Mouse (Mus musculus) thymus, postnatal 4 days (tissue): ENCODE measurements around the gene Fxyd1.

ENCODE experiments used
- DNase-seq: peaks from one replicate; pipeline ENCODE4 v3.0.0; 2021

Fxyd1 gene

DNA sequence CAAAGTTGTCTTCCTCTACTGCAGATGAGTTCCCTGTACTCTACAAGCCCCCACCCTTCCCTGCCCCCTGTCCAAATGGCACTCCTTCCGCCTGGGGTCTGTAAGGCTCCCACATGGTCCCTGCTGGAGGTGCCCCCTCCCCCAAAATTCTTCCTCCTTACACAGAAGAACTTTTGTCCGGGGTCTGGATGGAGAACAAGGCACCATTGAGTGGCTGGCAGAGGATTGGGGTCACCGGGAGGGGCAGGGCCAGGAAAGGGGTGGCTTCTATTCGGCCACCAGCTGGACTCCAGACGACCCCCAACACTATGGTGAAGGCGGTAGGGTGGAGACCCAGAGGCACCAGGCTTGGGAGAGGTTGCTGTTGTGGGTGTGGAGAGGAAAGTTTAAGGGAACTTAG lies 20.5 kb upstream of the Fxyd1 start:
- DNase-seq = no peak

DNA sequence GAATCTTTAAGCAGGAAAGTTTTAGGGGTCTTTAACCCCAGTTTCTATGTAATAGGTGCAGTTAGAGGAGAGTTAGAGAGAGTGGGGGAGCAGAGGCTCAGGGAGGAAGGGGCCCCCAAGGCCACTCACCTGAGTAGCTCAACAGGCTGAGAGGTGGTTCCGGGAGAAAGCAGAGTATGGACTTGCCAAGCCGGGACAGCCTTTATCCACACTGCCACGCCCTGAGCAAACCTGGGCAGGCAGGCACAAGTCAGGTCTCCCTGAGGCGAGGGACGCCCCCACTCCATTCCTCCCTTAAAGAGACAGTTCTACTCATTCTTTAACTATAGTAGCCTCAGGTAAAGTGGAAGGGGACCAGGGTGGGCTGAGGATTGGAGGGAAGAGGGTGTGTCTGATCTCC lies 19.5 kb upstream of the Fxyd1 start, which contains the start of gene Fxyd3:
Fxyd3 (minus strand) TSS at position 213 of the 400 bp plus-strand sequence.
- no peak for DNase-seq

DNA sequence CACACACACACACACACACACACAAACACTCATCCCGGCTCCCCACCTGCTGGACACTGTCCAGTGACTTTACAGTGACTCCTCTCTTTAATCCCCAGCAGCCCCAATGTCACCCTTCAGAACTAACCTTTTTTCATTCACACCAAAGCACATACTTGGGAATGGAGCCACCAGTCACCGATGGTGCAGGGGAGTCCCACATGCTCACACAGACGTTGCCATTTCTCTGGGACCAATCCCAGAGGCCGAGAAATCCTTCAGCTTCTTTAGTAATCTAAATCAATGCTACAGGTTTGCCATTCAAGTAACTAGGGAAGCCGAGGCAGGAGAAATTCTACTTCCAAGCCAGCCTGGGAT lies 17.7 kb upstream of the Fxyd1 start:
- DNase-seq = no peak

DNA sequence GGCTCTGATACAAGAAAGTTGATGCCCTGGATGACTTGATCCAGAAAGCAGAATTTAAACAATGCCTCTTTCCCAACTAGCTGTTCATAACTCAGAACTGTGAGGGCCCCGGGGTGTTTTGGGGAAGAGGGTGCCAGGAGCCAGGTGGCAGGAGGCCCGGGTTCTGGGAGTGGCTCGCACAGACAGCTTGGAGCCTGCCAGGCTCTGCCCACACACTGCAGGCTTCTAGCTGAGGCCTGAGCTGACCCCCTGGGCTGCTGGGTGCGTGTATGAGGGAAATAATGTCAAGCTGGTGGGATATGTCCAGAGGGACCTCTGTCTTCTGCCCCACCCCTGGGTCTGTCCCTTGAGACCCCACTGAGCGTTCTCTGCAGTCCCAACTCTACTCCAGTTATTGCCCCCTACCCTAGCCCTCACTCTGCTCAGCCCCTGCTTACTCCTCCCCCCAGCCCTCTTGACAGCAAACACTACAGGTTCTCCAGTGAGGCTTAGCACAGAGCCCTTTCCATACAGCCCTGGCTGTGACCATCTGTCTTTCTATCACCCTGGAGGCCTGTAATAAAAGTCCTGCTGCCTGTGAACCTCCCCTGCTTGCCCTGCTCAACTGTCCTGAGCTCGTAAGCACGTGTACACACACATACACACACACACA lies 17.2 kb upstream of the Fxyd1 start:
- no peak for DNase-seq

DNA sequence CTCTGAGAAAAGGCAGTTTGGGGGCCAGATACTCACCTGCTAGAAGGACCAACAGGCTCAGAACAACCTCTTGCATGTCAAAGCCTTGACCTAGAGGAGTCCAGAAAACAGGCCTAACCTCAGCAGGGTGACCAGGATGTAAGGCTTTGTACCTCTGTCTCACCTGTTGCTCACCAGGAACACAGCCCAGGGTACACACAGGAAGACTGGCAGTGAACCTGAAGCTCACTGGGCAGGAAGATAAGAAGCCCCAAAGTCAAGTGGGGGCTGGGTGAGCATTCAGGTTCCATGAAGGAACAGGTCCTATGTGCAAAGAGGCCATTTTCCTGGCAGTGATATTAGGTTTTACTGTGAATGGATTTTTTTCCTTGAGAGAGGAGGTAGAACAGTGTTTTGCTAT lies 16.5 kb upstream of the Fxyd1 start:
- DNase-seq = no peak

DNA sequence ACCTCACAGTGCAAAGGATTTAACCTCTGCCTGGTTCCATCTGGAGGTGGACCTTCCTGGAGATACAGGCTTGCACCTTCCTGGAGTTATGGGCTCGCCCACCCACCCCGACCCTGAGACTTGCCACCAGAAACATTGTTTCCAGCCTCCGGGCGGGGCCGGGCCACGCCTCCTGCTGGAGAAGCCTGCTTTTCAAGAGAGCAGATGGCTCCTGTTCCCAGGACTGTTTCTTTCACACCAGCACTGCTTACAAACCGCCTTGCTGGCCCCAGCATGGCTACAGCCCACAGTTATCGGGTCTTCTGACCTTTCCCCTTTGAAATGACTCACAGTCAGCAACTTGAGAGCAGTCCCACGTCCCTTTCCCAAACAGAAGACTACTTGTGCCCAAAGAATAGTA lies 15.3 kb upstream of the Fxyd1 start:
- no peak for DNase-seq

DNA sequence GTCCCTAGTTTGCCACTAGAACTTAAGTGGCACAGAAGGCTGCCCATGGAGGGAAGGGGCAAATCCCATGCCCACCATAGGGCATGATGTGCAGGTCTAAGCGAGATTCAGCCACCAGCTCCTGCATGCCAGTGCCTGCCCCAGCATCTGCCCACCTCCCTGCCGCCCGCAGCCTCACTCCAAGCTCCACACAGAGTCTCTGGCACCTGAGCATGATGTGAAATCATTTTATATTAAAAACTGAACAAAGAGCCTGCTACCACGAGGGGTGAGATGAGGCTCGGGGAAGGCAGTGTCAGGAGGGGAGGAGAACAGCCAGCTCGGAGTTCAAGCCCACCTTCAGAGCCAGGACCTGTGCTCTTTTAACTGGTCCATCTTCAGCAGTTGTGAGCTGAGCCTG lies 13.3 kb upstream of the Fxyd1 start:
- no peak for DNase-seq

DNA sequence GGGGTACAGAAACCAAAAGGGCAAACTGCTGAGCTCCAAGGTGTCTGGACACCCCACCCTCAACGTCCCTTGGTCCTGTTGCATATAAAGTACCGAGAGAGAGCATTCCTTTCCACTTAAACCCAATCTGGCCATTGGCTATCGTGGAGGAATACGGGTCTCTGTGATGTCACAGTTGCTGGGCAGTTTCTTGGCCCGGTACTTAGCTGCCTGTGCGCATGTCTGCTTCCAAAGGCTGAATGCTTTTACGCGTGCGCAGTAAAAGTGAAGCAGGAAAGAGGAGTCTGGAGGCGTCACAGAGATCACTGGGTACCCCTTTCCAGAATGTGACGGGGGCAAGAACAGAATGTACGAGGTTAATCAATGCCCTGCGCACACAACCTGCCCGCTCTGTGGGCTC lies 12.5 kb upstream of the Fxyd1 start:
- no peak for DNase-seq

DNA sequence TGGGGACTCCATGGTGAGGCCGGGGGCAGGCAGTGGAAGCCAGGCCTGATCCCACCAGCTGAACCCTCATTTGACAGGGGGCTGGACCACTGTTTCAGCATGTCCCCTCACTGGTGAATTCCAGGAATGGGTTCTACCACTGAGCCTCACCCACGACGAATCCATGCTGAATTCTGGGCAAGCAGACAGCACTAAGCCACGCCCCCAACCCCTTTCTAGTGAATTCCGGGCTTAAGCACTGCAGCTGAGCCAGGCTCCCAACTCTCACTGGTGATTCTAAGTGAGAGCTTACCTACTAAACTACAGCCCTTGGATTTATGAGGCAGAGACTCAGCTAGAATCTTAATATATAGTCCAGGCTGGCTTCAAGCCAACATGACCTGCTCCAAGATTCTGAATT lies 10.8 kb upstream of the Fxyd1 start:
- no peak for DNase-seq

DNA sequence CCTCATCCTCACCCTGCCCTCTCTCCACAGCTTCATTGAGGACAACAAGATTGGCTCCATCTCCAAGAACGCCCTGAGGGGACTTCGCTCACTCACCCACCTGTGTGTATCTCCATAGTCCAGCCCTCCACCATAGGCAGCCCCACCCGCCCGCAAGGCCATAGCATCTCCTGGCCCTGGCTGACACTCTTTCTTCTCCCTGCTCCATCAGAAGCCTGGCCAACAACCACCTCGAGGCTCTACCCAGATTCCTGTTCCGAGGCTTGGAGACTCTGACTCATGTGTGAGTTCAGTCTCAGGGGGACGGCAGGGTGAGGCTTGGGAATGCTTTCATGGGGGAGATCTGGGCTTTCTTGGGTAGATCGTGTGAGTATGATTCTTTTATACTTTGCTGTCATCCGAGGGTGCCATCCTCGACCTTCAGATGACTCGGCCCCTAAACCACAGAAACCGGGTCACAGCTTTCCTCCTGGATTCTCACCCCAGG lies 6.1 kb upstream of the Fxyd1 start:
- no peak for DNase-seq

DNA sequence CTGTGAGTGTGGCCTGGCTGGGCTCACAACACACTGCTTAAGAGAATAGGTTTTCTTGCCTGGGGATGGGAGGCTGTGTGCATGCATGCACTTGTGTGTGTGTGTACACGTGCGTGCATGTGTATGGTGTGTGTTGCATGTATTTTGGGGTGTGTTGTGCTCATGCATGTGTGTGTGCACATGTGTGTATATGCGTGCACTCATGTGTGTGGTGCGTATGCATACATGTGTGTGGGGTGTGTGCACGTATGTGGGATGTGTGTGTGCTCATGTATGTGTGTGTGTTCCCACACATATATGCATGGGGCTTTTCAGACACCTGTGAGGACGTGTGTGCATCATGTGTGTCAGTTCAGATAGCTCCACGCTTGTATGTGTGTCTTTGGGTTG lies 3.6 kb upstream of the Fxyd1 start:
- no peak for DNase-seq

DNA sequence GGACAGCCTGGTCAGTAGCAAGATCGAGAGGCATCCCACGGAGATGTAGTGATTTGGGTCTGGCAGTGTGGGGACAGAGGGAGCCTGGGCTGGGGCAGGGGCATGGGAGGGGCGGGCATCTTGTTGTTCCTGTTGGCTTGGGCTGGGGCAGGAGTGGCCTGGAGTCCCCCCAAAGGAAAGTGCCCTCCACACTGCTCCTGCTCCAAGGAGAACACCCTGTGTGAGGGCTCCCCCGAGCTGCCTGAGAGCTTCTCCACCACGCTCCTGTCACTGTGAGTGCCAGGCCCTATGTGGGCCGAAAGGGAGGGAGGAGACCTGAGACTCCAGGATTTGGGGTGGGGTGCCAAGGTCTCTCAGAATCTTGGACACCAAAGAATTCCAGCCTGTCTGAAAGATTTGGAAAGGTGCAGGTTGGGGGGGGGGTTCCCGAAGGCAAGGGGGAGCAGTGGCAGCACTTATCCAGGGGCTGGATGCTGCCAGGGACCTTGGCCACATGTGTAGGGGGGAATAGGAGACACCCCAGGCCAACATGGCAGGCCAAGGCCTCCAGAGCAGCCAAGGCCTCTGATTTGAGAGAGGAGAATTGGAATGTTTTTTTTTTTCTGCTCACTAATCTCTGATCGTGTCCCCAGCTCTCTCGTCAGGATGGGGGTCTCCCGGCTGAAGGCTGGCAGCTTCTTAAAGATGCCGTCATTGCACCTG lies 3.1 kb upstream of the Fxyd1 start:
- DNase-seq = no peak

DNA sequence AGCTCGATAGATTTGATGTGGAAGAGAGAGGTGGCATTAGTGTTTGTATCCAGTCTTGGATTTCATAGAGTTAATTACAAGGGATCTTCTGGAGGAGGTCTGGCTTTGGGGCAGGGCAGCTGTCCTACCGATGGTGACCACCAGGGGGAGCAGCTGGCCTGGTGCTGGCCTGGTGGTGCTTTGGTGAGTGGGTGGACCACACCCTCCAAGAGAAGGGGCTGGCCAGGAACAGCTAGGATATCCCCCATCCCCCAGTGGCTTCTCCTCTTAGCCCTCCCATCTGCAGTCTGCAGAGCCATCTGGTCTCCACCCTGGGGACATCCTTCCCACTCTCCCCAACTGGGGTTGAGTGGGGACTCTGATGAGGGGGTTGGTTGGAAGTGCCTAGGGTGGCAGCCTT lies 2.1 kb upstream of the Fxyd1 start, which contains the start of gene Lgi4:
Lgi4 (plus strand) TSS at position 235 of the 400 bp plus-strand sequence.
- peak; percentile 84 for DNase-seq

DNA sequence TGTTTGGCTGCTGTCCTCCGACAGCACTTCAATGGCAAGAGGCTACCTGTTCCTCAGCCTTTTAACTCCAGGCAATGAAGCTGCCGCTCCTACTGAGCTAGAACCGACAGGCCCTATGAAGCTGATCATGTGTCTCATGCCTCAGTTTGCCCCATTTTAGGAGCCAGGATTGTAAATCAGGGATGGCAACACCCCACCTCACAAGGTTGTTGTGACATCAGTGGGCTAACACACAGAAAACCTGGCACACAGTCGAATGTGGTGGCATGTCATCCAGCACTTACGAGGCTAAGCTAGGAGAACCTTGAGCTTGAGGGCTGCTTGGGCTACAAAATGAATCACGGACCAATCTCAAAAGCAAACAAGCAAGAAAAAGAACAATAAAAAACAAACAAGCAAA lies 1.2 kb upstream of the Fxyd1 start:
- no peak for DNase-seq

DNA sequence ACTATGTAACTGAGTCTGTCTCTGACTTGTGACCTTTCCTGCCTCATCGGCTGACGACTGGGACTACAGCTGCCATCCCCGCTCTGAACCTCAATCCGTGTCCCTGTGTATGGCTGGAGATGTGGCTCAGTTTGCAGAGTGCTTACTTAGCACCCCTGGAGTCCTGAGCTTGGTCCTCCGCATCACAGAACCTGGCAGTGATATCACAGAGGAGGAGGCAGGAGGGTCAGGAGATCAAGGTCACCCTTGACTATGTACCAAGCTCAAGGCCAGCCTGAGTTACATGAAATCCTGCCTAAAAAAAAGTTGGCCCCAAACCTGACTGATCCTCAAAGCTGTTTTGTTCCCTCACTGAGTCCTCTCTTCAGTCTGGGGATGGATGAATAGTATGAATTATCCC lies 731 bp upstream of the Fxyd1 start:
- no peak for DNase-seq

DNA sequence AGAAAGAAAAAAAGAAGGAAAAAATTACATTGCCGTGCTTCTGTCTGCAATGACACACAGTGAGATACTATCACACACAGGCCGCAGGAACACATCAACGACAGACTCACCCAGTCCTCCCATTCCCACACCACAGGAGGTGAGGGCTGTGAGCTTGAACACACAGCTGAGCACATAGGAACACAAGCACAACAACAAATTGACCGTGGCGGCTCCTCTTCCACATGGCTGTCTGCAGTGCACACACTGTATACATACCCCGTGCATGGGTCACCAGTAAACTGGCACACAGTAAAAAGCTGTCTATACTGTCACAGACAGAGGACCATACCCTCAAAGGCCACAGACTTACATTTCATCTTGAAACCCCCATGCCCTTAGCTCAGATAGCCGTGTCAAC lies 551 bp downstream of the Fxyd1 start:
- no peak for DNase-seq

DNA sequence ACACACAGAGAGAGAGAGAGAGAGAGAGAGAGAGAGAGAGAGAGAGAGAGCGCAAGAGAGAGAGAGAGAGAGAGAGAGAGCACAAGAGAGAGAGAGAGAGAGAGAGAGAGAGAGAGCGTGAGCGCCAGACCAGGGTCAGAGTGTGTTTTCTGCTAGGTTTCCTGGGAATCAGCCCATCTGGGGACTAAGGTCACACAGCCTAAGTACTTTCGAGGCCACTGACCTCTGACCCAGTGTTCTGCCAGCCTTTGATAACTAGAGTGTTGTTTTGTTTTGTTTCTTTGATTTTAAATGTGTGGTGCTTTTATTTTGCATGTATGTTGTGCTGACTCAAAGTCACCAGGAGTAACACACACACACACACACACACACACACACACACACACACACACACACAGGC lies 1.1 kb downstream of the Fxyd1 start:
- no peak for DNase-seq

DNA sequence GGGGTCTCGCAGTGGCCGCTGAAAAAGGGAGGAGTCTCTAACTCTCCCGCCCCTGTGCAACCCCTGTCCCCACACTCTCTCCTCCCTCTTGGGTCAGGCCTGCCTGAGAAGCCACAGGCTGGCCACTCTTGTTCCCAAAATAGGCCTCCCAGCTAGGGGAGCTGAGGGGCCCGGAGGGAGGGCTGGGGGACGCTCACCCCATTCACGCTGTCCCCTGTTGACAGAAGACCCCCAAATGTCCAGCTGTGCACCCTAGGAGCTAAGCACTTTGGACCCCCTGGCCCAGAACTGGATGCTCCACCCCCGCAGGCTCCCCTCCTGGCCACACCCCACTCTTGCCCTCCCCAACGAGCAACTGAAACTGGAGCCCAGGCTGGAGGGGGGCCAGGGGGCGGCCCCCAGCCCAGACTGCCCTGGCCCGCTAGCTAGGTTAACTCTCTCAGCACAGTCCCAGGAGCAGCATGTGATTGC lies 1.6 kb downstream of the Fxyd1 start:
- no peak for DNase-seq

DNA sequence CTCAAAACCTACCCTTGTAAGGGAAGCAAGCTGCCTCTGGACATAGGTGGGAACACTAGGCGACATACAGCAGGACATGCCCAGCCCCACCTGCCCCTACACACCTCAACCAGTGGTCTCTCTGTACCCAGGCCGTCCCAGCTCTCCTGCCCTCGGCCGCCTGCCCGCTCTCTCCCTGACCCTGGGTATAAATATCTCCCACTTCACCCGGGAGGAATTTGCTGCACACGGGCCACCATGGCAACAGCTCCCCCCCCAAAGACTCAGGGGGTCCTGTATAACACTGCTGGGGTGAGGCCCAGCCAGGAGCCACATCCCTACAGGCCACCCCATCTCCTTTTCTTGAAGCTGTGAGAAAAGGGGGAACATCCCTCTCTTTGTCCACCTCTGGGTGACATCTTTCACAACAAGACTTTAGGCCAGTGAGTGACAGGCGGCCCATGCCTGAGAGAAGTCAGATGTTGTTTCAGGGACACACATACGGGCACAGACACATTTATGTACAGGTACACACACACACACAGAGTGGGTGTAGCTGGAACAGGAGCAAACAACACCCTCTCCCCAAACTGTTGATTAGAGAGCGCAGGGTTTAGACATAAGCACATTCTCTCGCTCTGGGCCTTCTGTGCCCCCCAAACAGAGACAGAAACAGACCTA lies 2.2 kb downstream of the Fxyd1 start:
- no peak for DNase-seq

DNA sequence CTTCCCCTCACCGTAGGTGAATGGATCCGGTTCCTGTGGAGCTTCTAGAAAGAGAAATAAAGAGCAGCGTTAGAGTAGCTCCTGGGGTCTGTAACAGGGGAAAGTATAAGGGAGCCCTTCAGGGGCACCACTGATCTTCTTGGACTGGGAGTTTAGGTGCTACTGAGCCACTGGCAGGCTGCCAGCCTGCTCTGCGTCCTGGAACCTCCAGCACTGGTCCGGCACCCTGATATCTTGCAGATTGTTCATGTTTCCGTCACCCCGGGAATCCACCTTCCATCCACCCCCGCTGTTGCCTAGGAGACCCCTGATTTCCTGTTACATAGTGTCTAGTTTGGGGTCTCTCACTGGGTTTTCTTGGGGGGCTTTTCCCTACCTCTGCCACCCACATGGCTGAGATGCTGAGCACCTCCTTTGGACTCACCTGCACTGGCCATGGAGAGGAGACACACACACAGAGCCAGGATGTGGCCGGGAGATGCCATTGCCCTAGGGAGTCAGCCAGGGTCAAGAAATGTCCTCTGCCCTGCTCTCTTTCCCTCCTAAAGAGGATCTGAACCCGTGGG lies 3.0 kb downstream of the Fxyd1 start:
- DNase-seq = no peak

DNA sequence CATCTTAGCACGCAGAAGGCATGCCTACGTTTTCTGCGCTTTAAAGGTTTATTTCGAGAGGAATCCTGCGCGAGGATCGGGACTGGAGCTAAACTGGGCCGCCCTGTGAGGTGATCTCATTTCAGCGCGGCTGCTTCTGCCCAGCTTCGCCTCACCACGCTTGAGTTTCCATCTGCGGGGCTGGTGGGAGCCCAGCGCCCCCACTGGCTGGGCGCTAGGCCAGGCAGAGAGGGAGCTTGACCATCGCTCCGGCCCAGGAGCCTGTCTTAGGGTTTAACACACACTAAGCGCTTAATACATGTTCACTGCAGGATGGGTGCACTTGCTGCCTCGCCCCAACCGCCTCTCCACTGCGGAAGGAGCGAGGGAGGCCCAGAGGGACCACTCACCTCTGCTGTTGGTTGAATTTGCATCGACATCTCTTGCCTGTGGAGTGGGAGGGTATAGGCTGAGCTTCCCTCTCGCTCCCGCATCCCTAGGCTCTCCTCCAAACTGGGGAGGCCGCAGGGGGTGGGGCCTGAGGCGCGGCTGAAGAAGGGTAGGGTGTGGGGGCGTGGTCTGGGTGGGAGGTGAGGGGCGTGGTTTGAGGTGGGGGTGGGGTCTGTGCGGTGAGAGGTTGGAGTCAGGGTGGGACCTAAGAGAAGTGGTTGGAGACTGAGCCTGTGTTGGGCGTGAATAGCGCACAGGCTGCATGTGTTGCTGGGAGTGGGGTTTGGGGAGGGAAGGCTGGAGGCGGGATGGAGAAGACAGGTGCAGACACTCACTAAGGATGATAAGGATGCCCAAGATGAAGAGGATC lies 4.2 kb downstream of the Fxyd1 start:
- DNase-seq = peak; percentile 66

DNA sequence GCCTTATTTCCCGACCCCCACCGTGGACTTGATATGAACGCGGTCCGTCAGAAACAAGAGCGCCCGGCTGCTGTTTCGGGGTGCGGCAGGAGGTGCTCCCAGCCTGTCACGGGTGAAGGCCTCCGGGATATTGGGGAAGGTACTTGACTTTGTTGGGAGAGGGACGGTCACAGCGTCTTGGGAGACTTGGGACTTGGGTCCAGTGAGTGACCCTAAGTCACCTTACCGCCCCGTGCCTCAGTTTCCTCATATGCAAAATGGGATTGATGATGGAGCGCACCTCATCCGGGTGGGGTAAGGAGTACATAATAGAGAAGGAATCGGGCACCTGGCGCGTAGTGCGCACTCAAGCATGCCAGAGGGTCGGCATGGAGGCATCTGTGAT lies 4.8 kb downstream of the Fxyd1 start:
- no peak for DNase-seq
